ENCODE assay signal across 8 mouse cellular contexts in genomic region chr11:77519043-77519442, GRCm38 (mm10). TPM values are rescaled to one million over a fixed set of nuclear protein-coding genes. Genes with fewer than 3 reads are reported as not detected.
DNase-seq lines count a peak whose midpoint lies in the region; ATAC-seq and TF ChIP-seq lines count a peak whose summit lies in the region.

TSS of gene Gm10392 (minus strand) at chr11:77519198.

- no peaks in the 10 kb centered on the region for H3K27me3 ChIP-seq in kidney, adult 2 months (replicated peaks; ENCODE audit: control insufficient read depth, insufficient read depth, low read length)
- H3K27me3 ChIP-seq in kidney, embryonic 15.5 days, result peaks cover 33% of the 10 kb centered on the region
- peaks cover 24% of the 10 kb centered on the region for H3K27me3 ChIP-seq in embryonic facial prominence, embryonic 12.5 days
- peaks cover 8% of the 10 kb centered on the region; the same call in 1 of the 2 replicates for H3K27me3 ChIP-seq in lung, embryonic 16.5 days (ENCODE audit: control insufficient read depth, insufficient read depth, low read depth, low read length)
- no peaks in the 10 kb centered on the region for H3K27me3 ChIP-seq in stomach, postnatal 0 days (ENCODE audit: control insufficient read depth, insufficient read depth, low read length)
- peaks cover 25% of the 10 kb centered on the region; the same call in 1 of the 2 replicates for H3K27me3 ChIP-seq in midbrain, embryonic 14.5 days (ENCODE audit: control insufficient read depth, insufficient read depth, low read length)
- peaks cover 21% of the 10 kb centered on the region for H3K27me3 ChIP-seq in midbrain, embryonic 13.5 days

- WGBS in kidney, adult 2 months, result 69% methylated on average over 5 of the region's 5 CpGs
- WGBS in kidney, embryonic 15.5 days, result 61% methylated on average over 5 of the region's 5 CpGs
- 72% methylated on average over 5 of the region's 5 CpGs for WGBS in embryonic facial prominence, embryonic 12.5 days
- 56% methylated on average over 5 of the region's 5 CpGs for WGBS in lung, embryonic 16.5 days
- 59% methylated on average over 5 of the region's 5 CpGs for WGBS in stomach, postnatal 0 days
- WGBS in midbrain, embryonic 14.5 days, result 79% methylated on average over 5 of the region's 5 CpGs
- 80% methylated on average over 5 of the region's 5 CpGs for WGBS in midbrain, embryonic 13.5 days

- ATAC-seq in kidney, embryonic 15.5 days (replicated peaks; ENCODE audit: low FRiP score), result no peak
- no peak for ATAC-seq in embryonic facial prominence, embryonic 12.5 days (ENCODE audit: insufficient number of reproducible peaks, insufficient read depth, low FRiP score, low TSS enrichment)
- no peak for ATAC-seq in lung, embryonic 16.5 days (ENCODE audit: low read depth)
- ATAC-seq in stomach, postnatal 0 days (ENCODE audit: low FRiP score, low TSS enrichment), result no peak
- no peak for ATAC-seq in midbrain, embryonic 14.5 days (ENCODE audit: low FRiP score, low TSS enrichment)
- no peak for ATAC-seq in midbrain, embryonic 13.5 days

- H3K4me3 ChIP-seq in kidney, adult 2 months (ENCODE audit: insufficient read depth, low read depth, low read length), result no peak within 1 kb of the TSS
- no peak within 1 kb of the TSS for H3K4me3 ChIP-seq in kidney, embryonic 15.5 days (replicated peaks)
- no peak within 1 kb of the TSS for H3K4me3 ChIP-seq in embryonic facial prominence, embryonic 12.5 days
- H3K4me3 ChIP-seq in lung, embryonic 16.5 days (ENCODE audit: low read length), result no peak within 1 kb of the TSS
- H3K4me3 ChIP-seq in stomach, postnatal 0 days (ENCODE audit: low read depth, low read length), result no peak within 1 kb of the TSS
- no peak within 1 kb of the TSS for H3K4me3 ChIP-seq in midbrain, embryonic 14.5 days (replicated peaks; ENCODE audit: low read depth, low read length)
- no peak within 1 kb of the TSS for H3K4me3 ChIP-seq in midbrain, embryonic 13.5 days (replicated peaks)

- TF ChIP-seq POLR2A in kidney, adult 2 months (IDR thresholded peaks at IDR 0.05; ENCODE audit: low read depth, low read length), result no peak

- TF ChIP-seq CTCF in kidney, adult 2 months (conservative IDR thresholded peaks at IDR 0.05; ENCODE audit: insufficient read depth, insufficient read length, low read depth, low read length), result no peak
- no peak for TF ChIP-seq CTCF in stomach, postnatal 0 days (IDR thresholded peaks at IDR 0.05; ENCODE audit: low read depth)

- DNase-seq in kidney, adult 2 months, result peak; percentile 53
- DNase-seq in stomach, postnatal 0 days (ENCODE audit: low spot score), result no peak
- no peak for DNase-seq in urinary bladder, postnatal 4 days (ENCODE audit: low spot score in 2 of 2)
- no peak for DNase-seq in midbrain, embryonic 14.5 days

- TF ChIP-seq EP300 in stomach, postnatal 0 days (optimal IDR thresholded peaks at IDR 0.05), result no peak

- H3K9me3 ChIP-seq in kidney, embryonic 15.5 days (replicated peaks), result no peaks in the 10 kb centered on the region
- H3K9me3 ChIP-seq in embryonic facial prominence, embryonic 12.5 days, result no peaks in the 10 kb centered on the region
- no peaks in the 10 kb centered on the region for H3K9me3 ChIP-seq in lung, embryonic 16.5 days (ENCODE audit: control insufficient read depth, low read length)
- no peaks in the 10 kb centered on the region for H3K9me3 ChIP-seq in stomach, postnatal 0 days (ENCODE audit: control insufficient read depth, low read length)
- H3K9me3 ChIP-seq in midbrain, embryonic 14.5 days (ENCODE audit: control insufficient read depth, low read length), result no peaks in the 10 kb centered on the region
- H3K9me3 ChIP-seq in midbrain, embryonic 13.5 days, result no peaks in the 10 kb centered on the region

- H3K4me2 ChIP-seq in kidney, embryonic 15.5 days, result no peak within 1 kb of the TSS
- H3K4me2 ChIP-seq in embryonic facial prominence, embryonic 12.5 days (replicated peaks), result no peak within 1 kb of the TSS
- H3K4me2 ChIP-seq in lung, embryonic 16.5 days (ENCODE audit: low read depth, low read length), result no peak within 1 kb of the TSS
- H3K4me2 ChIP-seq in stomach, postnatal 0 days (replicated peaks; ENCODE audit: low read depth), result no peak within 1 kb of the TSS
- H3K4me2 ChIP-seq in midbrain, embryonic 14.5 days (ENCODE audit: low read length), result no peak within 1 kb of the TSS
- no peak within 1 kb of the TSS for H3K4me2 ChIP-seq in midbrain, embryonic 13.5 days (replicated peaks)

- no peaks in the 10 kb centered on the region for H3K36me3 ChIP-seq in kidney, adult 2 months (ENCODE audit: control insufficient read depth, insufficient read depth, low read length)
- H3K36me3 ChIP-seq in kidney, embryonic 15.5 days, result no peaks in the 10 kb centered on the region
- no peaks in the 10 kb centered on the region for H3K36me3 ChIP-seq in embryonic facial prominence, embryonic 12.5 days
- no peaks in the 10 kb centered on the region for H3K36me3 ChIP-seq in lung, embryonic 16.5 days (ENCODE audit: control insufficient read depth, insufficient read depth, low read length)
- H3K36me3 ChIP-seq in stomach, postnatal 0 days (ENCODE audit: control insufficient read depth, insufficient read depth, low read length), result no peaks in the 10 kb centered on the region
- no peaks in the 10 kb centered on the region for H3K36me3 ChIP-seq in midbrain, embryonic 14.5 days (ENCODE audit: control insufficient read depth, insufficient read depth, low read length)
- no peaks in the 10 kb centered on the region for H3K36me3 ChIP-seq in midbrain, embryonic 13.5 days

- no peak within 1 kb of the TSS for H3K27ac ChIP-seq in kidney, adult 2 months (ENCODE audit: insufficient read depth, low read depth, low read length)
- no peak within 1 kb of the TSS for H3K27ac ChIP-seq in kidney, embryonic 15.5 days
- 0 out of 2 replicates have a peak within 1 kb of the TSS, but pooled peaks have one; percentile 30 for H3K27ac ChIP-seq in embryonic facial prominence, embryonic 12.5 days
- no peak within 1 kb of the TSS; the same call in 1 of the 2 replicates for H3K27ac ChIP-seq in lung, embryonic 16.5 days (ENCODE audit: low read length)
- H3K27ac ChIP-seq in stomach, postnatal 0 days (replicated peaks), result 0 out of 2 replicates have a peak within 1 kb of the TSS, but pooled peaks have one; percentile 8
- no peak within 1 kb of the TSS for H3K27ac ChIP-seq in midbrain, embryonic 14.5 days (replicated peaks; ENCODE audit: low read depth, low read length)
- H3K27ac ChIP-seq in midbrain, embryonic 13.5 days, result no peak within 1 kb of the TSS

- peaks cover 6% of the 10 kb centered on the region; the same call in 1 of the 2 replicates for H3K4me1 ChIP-seq in kidney, adult 2 months (ENCODE audit: control insufficient read depth, insufficient read depth, low read length)
- peaks cover 25% of the 10 kb centered on the region for H3K4me1 ChIP-seq in kidney, embryonic 15.5 days
- peaks cover 26% of the 10 kb centered on the region for H3K4me1 ChIP-seq in embryonic facial prominence, embryonic 12.5 days
- H3K4me1 ChIP-seq in lung, embryonic 16.5 days (replicated peaks; ENCODE audit: control insufficient read depth, insufficient read depth, low read length), result peaks cover 20% of the 10 kb centered on the region
- H3K4me1 ChIP-seq in stomach, postnatal 0 days (replicated peaks; ENCODE audit: control insufficient read depth, insufficient read depth), result 0 out of 2 replicates have a peak, but pooled peaks cover 2% of the 10 kb centered on the region
- peaks cover 24% of the 10 kb centered on the region for H3K4me1 ChIP-seq in midbrain, embryonic 14.5 days (ENCODE audit: control insufficient read depth, insufficient read depth, low read length)
- peaks cover 46% of the 10 kb centered on the region for H3K4me1 ChIP-seq in midbrain, embryonic 13.5 days (replicated peaks)

- no peak within 1 kb of the TSS for H3K9ac ChIP-seq in kidney, embryonic 15.5 days
- no peak within 1 kb of the TSS for H3K9ac ChIP-seq in embryonic facial prominence, embryonic 12.5 days
- 0 out of 2 replicates have a peak within 1 kb of the TSS, but pooled peaks have one; percentile 9 for H3K9ac ChIP-seq in lung, embryonic 16.5 days (ENCODE audit: low read length)
- H3K9ac ChIP-seq in stomach, postnatal 0 days (ENCODE audit: low read length), result no peak within 1 kb of the TSS
- H3K9ac ChIP-seq in midbrain, embryonic 14.5 days (replicated peaks; ENCODE audit: low read length), result no peak within 1 kb of the TSS
- H3K9ac ChIP-seq in midbrain, embryonic 13.5 days (replicated peaks), result no peak within 1 kb of the TSS

RNA-seq across cellular contexts. Expression of gene Gm10392, which starts in this region (rescaled TPM):
- not detected in 2 replicates for polyA plus RNA-seq in kidney, adult 2 months (2012; rRNA removed)
- polyA plus RNA-seq in kidney, embryonic 15.5 days (2015; fragmentation: Nextera tagmentation; extraction: Ambion mirVana), result 0.27 TPM in 1 of 2 replicates, not detected in the other
- polyA plus RNA-seq in embryonic facial prominence, embryonic 12.5 days (2016; fragmentation: Nextera tagmentation; extraction: Ambion mirVana), result not detected in 2 replicates
- 0.18 TPM in 1 of 2 replicates, not detected in the other for polyA plus RNA-seq in lung, embryonic 16.5 days (2015; fragmentation: Nextera tagmentation; extraction: Ambion mirVana)
- polyA plus RNA-seq in stomach, postnatal 0 days (2015; fragmentation: Nextera tagmentation; extraction: Ambion mirVana), result 0.06 and 0.07 TPM in 2 replicates
- not detected in 2 replicates for polyA plus RNA-seq in midbrain, embryonic 14.5 days (2014; fragmentation: Nextera tagmentation; extraction: Ambion mirVana)
- 0.12 and 0.14 TPM in 2 replicates for polyA plus RNA-seq in midbrain, embryonic 13.5 days (2015; fragmentation: Nextera tagmentation; extraction: Ambion mirVana)

Comparison
In these comparisons a context has a peak if more than half of its experiments do, and no peak if none do; other contexts are left out.
1. Peak in DNase-seq in kidney, adult 2 months; RNA of the gene not detected or under 1 TPM.
2. H3K27ac ChIP-seq: peak in embryonic facial prominence, embryonic 12.5 days (single experiment) and stomach, postnatal 0 days (single experiment); none in kidney, adult 2 months (single experiment), kidney, embryonic 15.5 days (single experiment), lung, embryonic 16.5 days (single experiment), midbrain, embryonic 14.5 days (single experiment) and midbrain, embryonic 13.5 days (single experiment).